Mouse (Mus musculus) liver, embryonic 14.5 days (tissue): ENCODE results near the gene Ankrd10. TPM values are rescaled to one million over a fixed set of nuclear protein-coding genes. Genes with fewer than 3 reads are reported as not detected.

Source experiments
- ATAC-seq: fragments of 200-750 bp; cut with Nextera tagmentation; 2 replicates; pipeline ENCODE4 v1.8.0; 2017; ENCODE audit warnings: moderate number of reproducible peaks, mild to moderate bottlenecking, moderate library complexity; ENCODE audit not compliant: insufficient read depth
- DNase-seq, 3 experiments: peaks; one replicate each; pipeline ENCODE4 v3.0.0-alpha.2; 2012 to 2013; ENCODE audit warnings: low read depth in 3 of 3, low spot score in 3 of 3
- H3K27ac ChIP-seq: fragments of 300-500 bp; sonication (generic); 2 replicates; pipeline ENCODE4 v1.5.1; 2014; ENCODE audit warnings: moderate library complexity, mild to moderate bottlenecking, control low read depth, inconsistent platforms
- H3K27me3 ChIP-seq: fragments of 300-500 bp; sonication (generic); 2 replicates; pipeline ENCODE4 v1.6.1; 2014; ENCODE audit warnings: mild to moderate bottlenecking, low read length, moderate library complexity; ENCODE audit not compliant: control insufficient read depth, insufficient read depth
- H3K36me3 ChIP-seq: fragments of 300-500 bp; sonication (generic); replicated peaks from 2 replicates; pipeline ENCODE4 v1.6.1; 2014; ENCODE audit warnings: low read depth; ENCODE audit not compliant: control insufficient read depth, insufficient read depth
- H3K4me1 ChIP-seq, 2 experiments: fragments of 200-500 bp in 1 of 2; fragments of 300-500 bp in 1 of 2; sonication (generic) in 1 of 2; replicated peaks; 2 replicates each; pipeline ENCODE4 v1.6.1; 2012 to 2014; ENCODE audit warnings: antibody characterized with exemption in 1 of 2, inconsistent platforms in 1 of 2, low read length in 1 of 2; ENCODE audit not compliant: control insufficient read depth in 2 of 2, insufficient read depth in 2 of 2
- H3K4me2 ChIP-seq: fragments of 300-500 bp; sonication (generic); 2 replicates; pipeline ENCODE4 v1.6.1; 2014; ENCODE audit warnings: low read depth, mild to moderate bottlenecking, control low read depth, moderate library complexity
- H3K4me3 ChIP-seq, 2 experiments: fragments of 200-500 bp in 1 of 2; fragments of 300-500 bp in 1 of 2; sonication (generic) in 1 of 2; 2 replicates each; pipeline ENCODE4 v1.5.1; 2012 to 2014; ENCODE audit warnings: low read depth in 2 of 2, low read length in 2 of 2, mild to moderate bottlenecking in 2 of 2, control low read depth in 1 of 2, inconsistent platforms in 1 of 2, moderate library complexity in 1 of 2; ENCODE audit not compliant: insufficient read depth in 1 of 2
- H3K9ac ChIP-seq: fragments of 300-500 bp; sonication (generic); replicated peaks from 2 replicates; pipeline ENCODE4 v1.6.1; 2014; ENCODE audit warnings: mild to moderate bottlenecking, control low read depth, moderate library complexity
- H3K9me3 ChIP-seq: fragments of 300-500 bp; sonication (generic); 2 replicates; pipeline ENCODE4 v1.6.1; 2016; ENCODE audit warnings: low read length, mixed read lengths; ENCODE audit not compliant: control insufficient read depth
- CTCF ChIP-seq: IDR thresholded peaks from 2 replicates; pipeline ENCODE4 v1.5.1; 2016; ENCODE audit warnings: antibody characterized with exemption, low read depth, control low read depth
- EP300 ChIP-seq: IDR thresholded peaks from 2 replicates; pipeline ENCODE4 v1.6.1; 2016; ENCODE audit warnings: antibody characterized with exemption, low read depth
- WGBS: fragments of 180-500 bp; shearing (Covaris S2); extraction: QIAGEN DNeasy Blood & Tissue Kit; methylation state at CpG from one replicate; pipeline ENCODE4 v1.1.7; 2014; ENCODE audit not compliant: insufficient replicate concordance; 5-methylcytosine and 5-hydroxymethylcytosine counted together
- polyA plus RNA-seq, 2 experiments: library from polyadenylated mRNA; depleted of rRNA in 1 of 2; stranded (reverse) in 1 of 2; unstranded in 1 of 2; fragments of >200 nt; fragmentation: Nextera tagmentation in 1 of 2; extraction: Ambion mirVana in 1 of 2; gene quantifications; 2 replicates each; pipeline versions ENCODE4 v1.2.1 to v1.2.3; 2012 to 2014

Gene Ankrd10
- polyA plus RNA-seq, 2 experiments: 17.6 to 24.8 TPM

- TF ChIP-seq EP300 (no peak), CTCF (no peak)
- Histone ChIP-seq H3K4me1 (0 out of 4 replicates have a peak, but pooled peaks cover 0 to 3% of the 10 kb centered on the region in 2 experiments), H3K9ac (no peak overlapping the region), H3K4me3 (no peak overlapping the region), H3K36me3 (no peaks in the 10 kb centered on the region), H3K27me3 (no peaks in the 10 kb centered on the region), H3K27ac (no peak overlapping the region), H3K4me2 (no peak overlapping the region), H3K9me3 (no peaks in the 10 kb centered on the region)
- 52% methylated on average over 16 of the region's 16 CpGs for WGBS
- DNase-seq (no peak), ATAC-seq (no peak)
Observed at GRCm38 (mm10) chr8:11575604-11576384, 59.8 kb downstream of the Ankrd10 start.

GRCm38 (mm10) chr8:11574911-11575603, 60.5 kb downstream of the Ankrd10 start:
- ATAC-seq (no peak), DNase-seq (no peak)
- no peaks in the 10 kb centered on the region for H3K36me3 ChIP-seq
- 39% methylated on average over 9 of the region's 9 CpGs for WGBS
- no peaks in the 10 kb centered on the region for H3K27me3 ChIP-seq
- H3K4me3 ChIP-seq: no peak overlapping the region
- TF ChIP-seq EP300 (no peak), CTCF (no peak)
- 0 out of 4 replicates have a peak, but pooled peaks cover 0 to 3% of the 10 kb centered on the region in 2 experiments for H3K4me1 ChIP-seq
- no peak overlapping the region for H3K27ac ChIP-seq
- no peak overlapping the region for H3K9ac ChIP-seq
- no peaks in the 10 kb centered on the region for H3K9me3 ChIP-seq
- no peak overlapping the region for H3K4me2 ChIP-seq

DNA sequence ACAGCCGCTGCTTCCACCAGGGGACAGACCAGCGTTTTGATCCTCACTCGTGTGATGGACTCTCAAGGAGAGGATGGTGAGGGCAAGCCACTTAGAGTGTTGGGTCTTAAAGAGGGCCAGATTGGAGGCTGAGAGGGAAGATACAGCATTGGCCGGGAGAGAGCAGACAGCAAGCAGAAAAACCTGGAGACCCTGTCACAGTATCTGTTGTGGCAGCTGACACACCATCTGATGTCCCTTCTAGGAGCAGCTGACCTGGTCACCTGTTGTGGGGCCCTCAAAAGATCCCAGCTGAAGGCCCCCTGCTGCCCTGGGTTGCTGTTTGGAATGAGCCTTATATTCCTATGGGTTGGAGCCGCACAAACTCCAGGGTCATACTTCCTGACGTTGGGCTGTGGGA, 63.1 kb downstream of the Ankrd10 start:
- no peak for DNase-seq
- no peak for ATAC-seq
- Histone ChIP-seq H3K27ac (no peak overlapping the region), H3K4me1 (0 out of 4 replicates have a peak, but pooled peaks cover 0 to 3% of the 10 kb centered on the region in 2 experiments), H3K36me3 (no peaks in the 10 kb centered on the region), H3K9me3 (no peaks in the 10 kb centered on the region), H3K9ac (no peak overlapping the region), H3K27me3 (no peaks in the 10 kb centered on the region), H3K4me2 (no peak overlapping the region), H3K4me3 (no peak overlapping the region)
- 58% methylated on average over 6 of the region's 6 CpGs for WGBS
- TF ChIP-seq EP300 (no peak), CTCF (no peak)

DNA sequence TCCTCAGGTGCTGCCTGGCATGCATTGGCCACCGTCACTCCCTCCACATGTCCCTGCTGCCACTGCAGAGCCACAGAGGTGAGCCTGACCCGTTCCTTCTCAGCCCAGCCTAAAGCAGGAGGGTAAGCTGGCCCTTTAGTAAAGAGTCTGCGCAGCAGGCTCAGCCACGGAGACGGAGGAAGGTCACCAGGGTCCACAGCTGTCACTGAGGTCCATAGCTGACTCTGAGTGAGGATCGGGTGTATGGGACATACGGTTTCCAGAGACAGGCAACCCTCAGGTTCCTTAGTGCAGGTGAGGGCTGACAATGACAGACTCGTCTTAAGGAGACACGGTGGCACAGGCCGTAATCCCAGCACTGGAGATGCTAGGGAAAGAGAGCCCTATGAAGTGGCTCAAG, 63.6 kb downstream of the Ankrd10 start:
- Histone ChIP-seq H3K9ac (no peak overlapping the region), H3K4me2 (no peak overlapping the region), H3K4me3 (no peak overlapping the region), H3K4me1 (0 out of 4 replicates have a peak, but pooled peaks cover 0 to 3% of the 10 kb centered on the region in 2 experiments), H3K27ac (no peak overlapping the region), H3K27me3 (no peaks in the 10 kb centered on the region), H3K36me3 (no peaks in the 10 kb centered on the region), H3K9me3 (no peaks in the 10 kb centered on the region)
- ATAC-seq: no peak
- no peak for TF ChIP-seq CTCF
- TF ChIP-seq EP300: no peak
- no peak for DNase-seq
- 75% methylated on average over 10 of the region's 10 CpGs for WGBS

- no peak overlapping the region for H3K4me2 ChIP-seq
- 85% methylated on average over 4 of the region's 4 CpGs for WGBS
- no peaks in the 10 kb centered on the region for H3K27me3 ChIP-seq
- ATAC-seq: no peak
- TF ChIP-seq CTCF: no peak
- no peak overlapping the region for H3K9ac ChIP-seq
- no peak for DNase-seq
- H3K4me3 ChIP-seq: no peak overlapping the region
- H3K4me1 ChIP-seq: 0 out of 4 replicates have a peak, but pooled peaks cover 0 to 3% of the 10 kb centered on the region in 2 experiments
- H3K9me3 ChIP-seq: no peaks in the 10 kb centered on the region
- H3K36me3 ChIP-seq: no peaks in the 10 kb centered on the region
- H3K27ac ChIP-seq: no peak overlapping the region
Observed at GRCm38 (mm10) chr8:11570742-11571141, 64.8 kb downstream of the Ankrd10 start.
